Mouse (Mus musculus) common myeloid progenitor, adult 5-6 weeks (primary cell): Measurements from ENCODE around the gene Plekha8. TPM values are rescaled to one million over a fixed set of nuclear protein-coding genes. Genes with fewer than 3 reads are reported as not detected.

ENCODE experiments used
- ATAC-seq: replicated peaks from 2 replicates; pipeline ENCODE4 v1.8.0; 2016; ENCODE audit warnings: low read depth, mild to moderate bottlenecking, moderate TSS enrichment, inconsistent platforms; ENCODE audit not compliant: poor library complexity, severe bottlenecking
- total RNA-seq: library from RNA; stranded (forward); fragments of 200-1000, 187-1606 nt; gene quantifications from 2 replicates; pipeline ENCODE4 v1.2.3, GENCODE M21; 2017

The Plekha8 gene
- total RNA-seq, 1 experiment from 2014 or later = 3.8 TPM

- ATAC-seq = no peak
Measured at GRCm38 (mm10) chr6:54691368-54692116, 96.6 kb downstream of the Plekha8 start.

GRCm38 (mm10) chr6:54692201-54692600 is 97.3 kb downstream of the Plekha8 start:
- no peak for ATAC-seq

- ATAC-seq = no peak
Measured at GRCm38 (mm10) chr6:54693286-54693685, 98.4 kb downstream of the Plekha8 start.

Other genes starting within 250 kb of the Plekha8 start
- gene Wipf3, start 165.5 kb upstream of the Plekha8 start, total RNA-seq = not detected in 2 replicates
- gene Scrn1, start 28.6 kb upstream of the Plekha8 start, total RNA-seq = not detected in 2 replicates
- gene Fkbp14, start 2.2 kb downstream of the Plekha8 start, total RNA-seq = 0.44 and 0.96 TPM in 2 replicates
- 0.39 and 1.8 TPM in 2 replicates for gene Mturn, start 86.5 kb downstream of the Plekha8 start, total RNA-seq
- 51.6 and 62.5 TPM in 2 replicates for gene Znrf2, start 221.8 kb downstream of the Plekha8 start, total RNA-seq